Mouse (Mus musculus) MEL (cell line): ENCODE measurements around the gene Gm20422. TPM values are rescaled to one million over a fixed set of nuclear protein-coding genes. Genes with fewer than 3 reads are reported as not detected.

ENCODE experiments used
- DNase-seq: peaks from one replicate; pipeline ENCODE4 v3.0.0; 2011; ENCODE audit warnings: low read depth, low spot score
- H3K27ac ChIP-seq: 2 replicates; pipeline ENCODE4 v1.5.1; 2012; ENCODE audit warnings: low read depth, mild to moderate bottlenecking, control low read depth, low read length, moderate library complexity; ENCODE audit not compliant: control insufficient read depth
- H3K27me3 ChIP-seq, 2 experiments: fragments of 150-350 bp in 1 of 2; sonication (generic) in 1 of 2; 2 replicates each; pipeline ENCODE4 v1.6.1; 2012; ENCODE audit warnings: low read length in 2 of 2, mild to moderate bottlenecking in 2 of 2, improper control_type of control experiment in 1 of 2, moderate library complexity in 1 of 2; ENCODE audit not compliant: insufficient read depth in 2 of 2, control insufficient read depth in 1 of 2
- H3K36me3 ChIP-seq, 2 experiments: 2 replicates each; pipeline ENCODE4 v1.6.1; 2012 to 2014; ENCODE audit warnings: low read length in 2 of 2, improper control_type of control experiment in 1 of 2, inconsistent platforms in 1 of 2, mild to moderate bottlenecking in 1 of 2; ENCODE audit not compliant: insufficient read depth in 2 of 2, control insufficient read depth in 1 of 2
- H3K4me1 ChIP-seq, 2 experiments: fragments of 150-350 bp in 1 of 2; sonication (generic) in 1 of 2; 2 replicates each; pipeline ENCODE4 v1.6.1; 2012; ENCODE audit warnings: low read length in 2 of 2, improper control_type of control experiment in 1 of 2, mild to moderate bottlenecking in 1 of 2; ENCODE audit not compliant: insufficient read depth in 2 of 2, control insufficient read depth in 1 of 2
- H3K4me3 ChIP-seq, 2 experiments: fragments of 150-350 bp in 1 of 2; sonication (generic) in 1 of 2; 2 replicates each; pipeline ENCODE4 v1.5.1; 2012; ENCODE audit warnings: low read depth in 2 of 2, low read length in 2 of 2, mild to moderate bottlenecking in 2 of 2, moderate library complexity in 2 of 2, control low read depth in 1 of 2, improper control_type of control experiment in 1 of 2; ENCODE audit not compliant: control insufficient read depth in 1 of 2, insufficient read depth in 1 of 2
- H3K79me2 ChIP-seq: 2 replicates; pipeline ENCODE4 v1.6.1; 2012; ENCODE audit warnings: mild to moderate bottlenecking, low read length, moderate library complexity; ENCODE audit not compliant: control insufficient read depth, poor library complexity, insufficient read depth
- H3K9ac ChIP-seq: 2 replicates; pipeline ENCODE4 v1.6.1; 2012; ENCODE audit warnings: low read depth, mild to moderate bottlenecking, control low read depth, low read length, moderate library complexity; ENCODE audit not compliant: control insufficient read depth, poor library complexity, severe bottlenecking
- H3K9me3 ChIP-seq: fragments of 150-350 bp; sonication (generic); replicated peaks from 2 replicates; pipeline ENCODE4 v1.6.1; 2012; ENCODE audit warnings: mild to moderate bottlenecking, low read length, improper control_type of control experiment, moderate library complexity; ENCODE audit not compliant: insufficient read depth
- CHD2 ChIP-seq: IDR thresholded peaks from 2 replicates; pipeline ENCODE4 v1.6.1; 2011; ENCODE audit warnings: low read length, improper control_type of control experiment
- E2F4 ChIP-seq: IDR thresholded peaks from 2 replicates; pipeline ENCODE4 v1.6.1; 2011; ENCODE audit warnings: low read depth, low read length, improper control_type of control experiment, borderline replicate concordance
- ELF1 ChIP-seq: IDR thresholded peaks from 2 replicates; pipeline ENCODE4 v1.6.1; 2014; ENCODE audit warnings: low read depth, mild to moderate bottlenecking, inconsistent platforms, low read length, improper control_type of control experiment, moderate library complexity
- EP300 ChIP-seq, 2 experiments: IDR thresholded peaks; 2 replicates each; pipeline ENCODE4 v1.6.1; 2011; ENCODE audit warnings: improper control_type of control experiment in 2 of 2, low read length in 2 of 2, low read depth in 1 of 2, mild to moderate bottlenecking in 1 of 2
- ETS1 ChIP-seq: IDR thresholded peaks from 2 replicates; pipeline ENCODE4 v1.6.1; 2012; ENCODE audit warnings: low read depth, mild to moderate bottlenecking, inconsistent platforms, low read length, improper control_type of control experiment, moderate library complexity
- GATA1 ChIP-seq: IDR thresholded peaks from 2 replicates; pipeline ENCODE4 v1.6.1; 2011; ENCODE audit warnings: low read depth, low read length, improper control_type of control experiment
- HCFC1 ChIP-seq: IDR thresholded peaks from 2 replicates; pipeline ENCODE4 v1.6.1; 2012; ENCODE audit warnings: low read depth, mild to moderate bottlenecking, inconsistent platforms, low read length, improper control_type of control experiment, moderate library complexity
- JUND ChIP-seq: IDR thresholded peaks from 2 replicates; pipeline ENCODE4 v1.6.1; 2011; ENCODE audit warnings: low read depth, mild to moderate bottlenecking, improper control_type of control experiment, low read length
- KAT2A ChIP-seq: conservative IDR thresholded peaks from 2 replicates; pipeline ENCODE4 v1.6.1; 2012; ENCODE audit warnings: low read depth, low read length, improper control_type of control experiment, inconsistent platforms
- MAX ChIP-seq: IDR thresholded peaks from 2 replicates; pipeline ENCODE4 v1.6.1; 2011; ENCODE audit warnings: low read length, improper control_type of control experiment
- MAZ ChIP-seq: IDR thresholded peaks from 2 replicates; pipeline ENCODE4 v1.6.1; 2012; ENCODE audit warnings: low read depth, mild to moderate bottlenecking, inconsistent platforms, low read length, improper control_type of control experiment
- MEF2A ChIP-seq: IDR thresholded peaks from 2 replicates; pipeline ENCODE4 v1.6.1; 2014; ENCODE audit warnings: low read depth, mild to moderate bottlenecking, inconsistent platforms, low read length, improper control_type of control experiment; ENCODE audit not compliant: poor library complexity, insufficient replicate concordance, severe bottlenecking; ENCODE audit errors: extremely low read depth
- MXI1 ChIP-seq: IDR thresholded peaks from 2 replicates; pipeline ENCODE4 v1.6.1; 2011; ENCODE audit warnings: mild to moderate bottlenecking, low read depth, low read length, improper control_type of control experiment
- NRF1 ChIP-seq: IDR thresholded peaks from 2 replicates; pipeline ENCODE4 v1.6.1; 2014; ENCODE audit warnings: low read depth, mild to moderate bottlenecking, inconsistent platforms, low read length, improper control_type of control experiment, moderate library complexity; ENCODE audit not compliant: poor library complexity, insufficient read depth, severe bottlenecking
- POLR2A ChIP-seq, 2 experiments: IDR thresholded peaks; 2 replicates each; pipeline ENCODE4 v1.6.1; 2011 to 2012; ENCODE audit warnings: low read length in 2 of 2, mild to moderate bottlenecking in 2 of 2, control low read depth in 1 of 2, improper control_type of control experiment in 1 of 2, low read depth in 1 of 2, moderate library complexity in 1 of 2; ENCODE audit not compliant: control insufficient read depth in 1 of 2, insufficient read depth in 1 of 2, poor library complexity in 1 of 2
- POLR2AphosphoS5 ChIP-seq: IDR thresholded peaks from 2 replicates; pipeline ENCODE4 v1.6.1; 2012; ENCODE audit warnings: low read depth, borderline replicate concordance, mild to moderate bottlenecking, inconsistent platforms, low read length, moderate library complexity, mixed read lengths
- SIN3A ChIP-seq: IDR thresholded peaks from 2 replicates; pipeline ENCODE4 v1.6.1; 2012; ENCODE audit warnings: low read length, improper control_type of control experiment, inconsistent platforms
- SMC3 ChIP-seq: IDR thresholded peaks from 2 replicates; pipeline ENCODE4 v1.6.1; 2011; ENCODE audit warnings: low read depth, low read length, improper control_type of control experiment
- TAL1 ChIP-seq: IDR thresholded peaks from 2 replicates; pipeline ENCODE4 v1.6.1; 2012; ENCODE audit warnings: mild to moderate bottlenecking, inconsistent platforms, low read length, moderate library complexity, mixed read lengths
- TBP ChIP-seq: IDR thresholded peaks from 2 replicates; pipeline ENCODE4 v1.8.0; 2011; ENCODE audit warnings: low read depth, low read length, improper control_type of control experiment
- USF1 ChIP-seq: IDR thresholded peaks from 2 replicates; pipeline ENCODE4 v1.6.1; 2014; ENCODE audit warnings: low read depth, mild to moderate bottlenecking, inconsistent platforms, low read length, improper control_type of control experiment, moderate library complexity
- ZC3H11A ChIP-seq: IDR thresholded peaks from 2 replicates; pipeline ENCODE4 v1.6.1; 2012; ENCODE audit warnings: low read depth, mild to moderate bottlenecking, inconsistent platforms, low read length, improper control_type of control experiment
- ZMIZ1 ChIP-seq: IDR thresholded peaks from 2 replicates; pipeline ENCODE4 v1.6.1; 2012; ENCODE audit warnings: low read depth, mild to moderate bottlenecking, inconsistent platforms, low read length, improper control_type of control experiment, moderate library complexity
- polyA plus RNA-seq, 2 experiments: library from polyadenylated mRNA; stranded (reverse) in 1 of 2; unstranded in 1 of 2; fragments of >175 nt in 1 of 2; fragments of >200 nt in 1 of 2; gene quantifications; 2 replicates each; pipeline versions ENCODE4 v1.2.1 to v1.2.4; 2012; ENCODE audit warnings: low replicate concordance in 2 of 2, low read depth in 1 of 2; ENCODE audit not compliant: insufficient read length in 2 of 2, insufficient read depth in 1 of 2, missing spikeins in 1 of 2
- total RNA-seq: library from RNA; depleted of rRNA; stranded (reverse); fragments of 300-350 nt; gene quantifications from 2 replicates; pipeline ENCODE4 v1.2.3, GENCODE M21; 2012

The Gm20422 gene
- total and polyA plus RNA-seq, 3 experiments, result not detected

DNA sequence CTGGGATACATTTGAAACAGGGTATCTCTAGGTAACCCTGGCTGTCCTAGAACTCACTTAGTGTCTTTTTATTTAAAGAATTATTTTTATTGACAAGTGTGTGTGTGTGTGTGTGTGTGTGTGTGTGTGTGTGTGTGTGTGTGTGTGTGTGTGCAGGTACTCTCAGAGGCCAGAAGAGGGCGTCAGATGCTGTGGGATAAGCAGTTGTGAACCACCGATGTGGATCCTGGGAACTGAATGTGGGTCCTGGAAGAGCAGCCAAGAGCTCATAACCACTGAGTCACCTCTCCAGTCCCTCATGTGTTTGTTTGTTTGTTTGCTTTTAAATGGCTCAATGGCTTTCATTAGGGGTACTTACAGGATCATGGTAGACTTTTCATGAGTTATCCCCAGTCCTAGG is 40.2 kb upstream of the Gm20422 start:
- TF ChIP-seq POLR2A (IDR thresholded peaks at IDR 0.05; ENCODE audit: control insufficient read depth in 1 of 2, insufficient read depth in 1 of 2, low read depth in 1 of 2, low read length in 2 of 2, poor library complexity in 1 of 2) (no peak), MEF2A (no peak), E2F4 (no peak), POLR2AphosphoS5 (no peak), HCFC1 (no peak), ZC3H11A (no peak), KAT2A (no peak), JUND (no peak), ELF1 (no peak), CHD2 (no peak), SIN3A (no peak), NRF1 (no peak), USF1 (no peak), ETS1 (no peak), GATA1 (no peak), ZMIZ1 (no peak), SMC3 (no peak), EP300 (IDR thresholded peaks at IDR 0.05; ENCODE audit: low read depth in 1 of 2, low read length in 2 of 2) (no peak), MAZ (no peak)
- TF ChIP-seq, all 39 proteins: peak for 0
- Histone ChIP-seq H3K4me3 (no peak overlapping the region), H3K4me1 (no peaks in the 10 kb centered on the region), H3K36me3 (no peaks in the 10 kb centered on the region; a peak in 2 of 4 replicates), H3K27ac (no peak overlapping the region), H3K9ac (no peak overlapping the region), H3K9me3 (no peaks in the 10 kb centered on the region), H3K27me3 (no peaks in the 10 kb centered on the region), H3K79me2 (no peaks in the 10 kb centered on the region; the same call in 1 of the 2 replicates)
- no peak for DNase-seq

DNA sequence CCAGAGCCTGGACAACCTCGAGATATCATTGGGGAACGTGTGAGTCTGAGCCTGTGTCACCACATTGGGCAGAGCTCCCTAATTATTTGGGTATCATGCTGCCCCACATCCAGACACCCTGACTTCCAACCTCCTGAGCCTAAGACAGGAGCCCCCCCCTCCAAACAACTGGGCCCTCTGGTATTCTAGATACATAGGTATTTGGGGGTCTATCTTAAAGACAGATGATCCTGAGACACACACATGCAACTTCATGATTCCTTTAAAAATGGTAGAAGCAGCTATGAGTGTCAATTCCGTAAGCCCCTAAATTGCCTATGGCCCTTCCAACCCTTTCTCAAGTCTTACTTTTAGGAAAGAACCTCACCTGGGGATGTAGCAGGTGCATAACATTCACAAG is 35.1 kb upstream of the Gm20422 start:
- no peak for DNase-seq
- Histone ChIP-seq H3K27me3 (no peaks in the 10 kb centered on the region), H3K79me2 (peaks cover 7% of the 10 kb centered on the region), H3K4me1 (no peaks in the 10 kb centered on the region), H3K4me3 (no peak overlapping the region), H3K9ac (peak overlapping the region; percentile 10; the same call in 1 of the 2 replicates), H3K27ac (no peak overlapping the region), H3K36me3 (peaks cover 4 to 6% of the 10 kb centered on the region in 2 experiments; a peak in 2 of 4 replicates), H3K9me3 (no peaks in the 10 kb centered on the region)
- TF ChIP-seq MAX (no peak), MXI1 (no peak), SIN3A (no peak), CHD2 (no peak), TBP (no peak), GATA1 (no peak), TAL1 (no peak)
